Mouse (Mus musculus): ENCODE measurements around the gene Tmem45a. TPM values are rescaled to one million over a fixed set of nuclear protein-coding genes. Genes with fewer than 3 reads are reported as not detected.

The Tmem45a gene
- not detected for total RNA-seq (2023)

DNA sequence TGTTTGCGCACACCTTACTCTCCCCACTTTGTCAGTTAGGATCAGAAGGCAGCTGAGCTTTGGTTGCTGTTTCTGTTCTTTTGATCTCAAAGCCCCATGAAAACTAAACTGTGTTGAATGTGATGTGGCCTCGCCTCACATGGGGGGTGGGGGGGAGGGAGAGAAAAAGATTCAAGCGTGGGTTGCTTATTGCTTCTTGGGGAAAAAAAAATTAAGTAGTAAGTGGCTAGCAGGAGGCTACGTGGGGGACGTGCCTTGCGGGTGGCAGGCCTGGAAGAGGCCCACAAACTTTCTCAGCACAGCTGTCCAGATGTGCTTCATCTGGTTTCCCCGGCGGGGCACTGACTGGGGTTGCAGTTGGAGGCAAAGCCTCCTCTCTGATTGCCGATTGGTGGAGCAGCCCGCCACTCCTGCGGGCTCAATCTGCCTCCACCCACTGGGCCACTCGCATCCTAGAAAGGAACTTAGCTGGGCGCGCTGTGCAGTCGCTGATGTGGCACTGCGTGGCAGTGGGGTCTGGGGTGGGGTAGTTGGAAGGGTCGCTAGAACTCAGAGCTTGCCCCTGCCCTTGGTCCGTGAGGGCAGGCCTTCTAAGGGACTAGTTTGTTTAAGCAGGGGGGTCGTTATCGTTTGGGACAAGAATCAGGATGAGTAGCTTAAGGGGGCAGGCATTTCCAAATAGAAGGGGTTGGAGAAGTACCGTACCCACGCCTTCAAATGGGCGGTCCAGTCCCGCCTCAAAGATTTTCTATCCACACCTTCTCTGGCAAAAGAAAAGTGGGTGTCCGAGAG is at the start of gene Tmem45a:
TSS of gene Tmem45a (minus strand) at position 343 of the 792 bp plus-strand sequence.

DNA sequence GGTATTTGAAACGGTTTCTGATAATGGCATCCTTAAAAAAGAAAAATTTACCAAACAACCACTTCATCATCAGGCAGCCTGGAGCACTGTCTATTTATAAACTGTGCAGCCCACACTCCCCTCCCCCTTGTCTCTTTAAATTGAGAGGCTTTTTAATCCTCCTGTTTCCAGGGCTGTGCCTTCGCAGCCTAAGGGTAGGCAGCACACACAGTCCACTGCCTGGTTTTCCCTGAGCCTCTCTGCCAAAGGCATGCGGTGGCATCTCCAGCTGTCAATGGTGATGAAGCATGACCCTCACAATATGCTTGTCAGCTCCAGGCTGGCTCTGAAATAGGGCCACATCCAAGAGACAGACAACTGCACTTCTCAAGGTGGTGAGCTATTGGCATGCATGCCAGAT is 42.1 kb upstream of the Tmem45a start, which contains the start of gene Lnp1:
TSS of gene Lnp1 (minus strand) at position 39 of the 400 bp plus-strand sequence.

DNA sequence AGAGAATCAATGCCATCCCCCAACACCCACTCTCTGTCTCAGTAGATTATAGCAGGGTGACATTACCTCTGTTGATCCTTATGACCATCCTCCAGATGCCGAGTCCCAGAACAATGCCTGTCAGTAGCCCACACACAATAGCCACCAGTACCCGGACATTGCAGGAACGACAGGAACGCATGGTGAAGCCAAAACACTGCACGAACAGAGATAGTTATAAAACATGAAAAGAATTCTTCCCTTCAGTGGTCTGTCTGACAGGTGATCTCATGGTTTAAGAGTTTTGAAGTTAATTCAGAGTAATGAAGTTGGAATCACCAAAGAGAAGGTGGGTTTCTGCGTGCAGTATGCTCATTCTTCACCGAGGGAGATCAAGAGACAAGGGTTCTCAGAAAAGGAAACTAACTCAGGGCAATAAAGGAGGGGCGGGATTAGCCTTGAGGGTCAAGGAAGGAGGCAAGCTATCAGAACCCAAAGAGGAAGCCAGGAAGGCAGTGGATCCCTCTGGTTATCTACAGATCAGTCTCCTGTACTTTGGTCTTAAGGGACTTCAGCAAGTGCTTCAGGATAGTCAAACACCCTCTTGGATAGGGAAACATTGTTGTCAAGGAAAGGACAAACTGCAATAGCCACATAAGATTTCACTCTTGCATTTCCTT is 90.4 kb downstream of the Tmem45a start, which contains the start of gene Adgrg7:
TSS of gene Adgrg7 (minus strand) at position 375 of the 659 bp plus-strand sequence.

Other genes starting within 250 kb of the Tmem45a start
- 25.9 TPM for gene Tfg, start 168.7 kb downstream of the Tmem45a start, total RNA-seq (2023)
- not detected for gene Adgrg7, start 90.3 kb downstream of the Tmem45a start, total RNA-seq (2023)
- not detected for gene Lnp1, start 41.9 kb upstream of the Tmem45a start, total RNA-seq (2023)
- gene Tmem45a2, start 185.2 kb upstream of the Tmem45a start, total RNA-seq (2023): not detected
- 27.0 TPM for gene Tomm70a, start 235.5 kb upstream of the Tmem45a start, total RNA-seq (2023)